ENCODE assay signal across 15 mouse cellular contexts in the genomic region with DNA sequence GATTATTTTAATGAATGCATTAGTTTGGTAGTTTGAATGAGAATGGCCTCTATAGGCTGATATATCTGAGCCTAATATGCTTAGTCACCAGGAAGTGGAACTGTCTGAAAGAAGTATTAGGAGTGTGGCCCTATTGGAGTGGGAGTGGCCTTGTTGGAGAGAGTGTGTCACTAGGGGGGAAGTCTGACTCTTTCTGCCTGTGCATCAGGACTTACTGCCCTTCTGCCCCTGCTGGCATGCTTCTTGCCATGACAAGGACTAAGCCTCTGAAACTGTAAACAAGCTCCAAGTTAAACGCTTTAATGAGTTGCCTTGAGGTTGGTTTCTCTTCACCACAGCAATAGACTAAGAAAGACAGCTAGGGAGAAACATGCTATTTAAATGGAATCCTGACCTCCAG. TPM values are rescaled to one million over a fixed set of nuclear protein-coding genes. Genes with fewer than 3 reads are reported as not detected.
DNase-seq lines count a peak whose midpoint lies in the region; ATAC-seq and TF ChIP-seq lines count a peak whose summit lies in the region.
"Had no signal": no experiment of that assay in that cellular context is flagged by ENCODE, and none has a peak within 500 bp of the region (broad histone marks: within the 10 kb centered on the region; RNA-seq: fewer than 3 reads in every experiment).

No protein-coding gene starts in this region.

- TF ChIP-seq CTCF in lung, postnatal 0 days (IDR thresholded peaks at IDR 0.05): no peak
- TF ChIP-seq CTCF in lung, adult 2 months (IDR thresholded peaks at IDR 0.05; ENCODE audit: insufficient read depth, low read length): no peak

- ATAC-seq in lung, postnatal 0 days: peak; percentile 48; the same call in 1 of the 2 replicates
- ATAC-seq in monocyte, adult 5-6 weeks (replicated peaks; ENCODE audit: insufficient number of reproducible peaks, low FRiP score, low TSS enrichment, poor library complexity, severe bottlenecking): peak; percentile 72; the same call in 1 of the 2 replicates

- 0 out of 2 replicates have a peak, but pooled peaks cover 31% of the 10 kb centered on the region for H3K36me3 ChIP-seq in lung, postnatal 0 days (ENCODE audit: insufficient read depth, low read length)

- no peak for TF ChIP-seq POLR2A in lung, adult 2 months (IDR thresholded peaks at IDR 0.05; ENCODE audit: borderline replicate concordance, extremely low read depth, low read depth, low read length)

- DNase-seq in adrenal gland, adult (ENCODE audit: inconsistent age in 2 of 2, low spot score in 1 of 2): peak; percentile 26 to 71
- DNase-seq in adrenal gland, postnatal 4 days (ENCODE audit: low spot score in 2 of 2): no peak
- peak; percentile 40 for DNase-seq in lung, postnatal 0 days (ENCODE audit: low spot score)
- DNase-seq in lung, postnatal 25 days (ENCODE audit: low spot score): no peak
- DNase-seq in kidney, postnatal 10 days: peak; percentile 38
- DNase-seq in lung, adult 2 months: no peak
- DNase-seq in T-cell, adult 2 months (ENCODE audit: low spot score): no peak
- DNase-seq: cerebellum, adult 9-10 months; heart, postnatal 4 days; lung, postnatal 14 days; spleen, adult 18-20 months had no signal

- H3K9me3 ChIP-seq in lung, postnatal 0 days (ENCODE audit: low read length): no peaks in the 10 kb centered on the region
- H3K9me3 ChIP-seq: embryonic facial prominence, embryonic 12.5 days; heart, embryonic 10.5 days; limb, embryonic 10.5 days had no signal

- 58% methylated on average over 1 of the region's 1 CpGs for WGBS in lung, postnatal 0 days
- 31% methylated on average over 1 of the region's 1 CpGs for WGBS in lung, adult 2 months

- H3K4me1 ChIP-seq in lung, postnatal 0 days (ENCODE audit: insufficient read depth, low read depth, low read length): no peaks in the 10 kb centered on the region
- H3K4me1 ChIP-seq in lung, adult 2 months (ENCODE audit: control insufficient read depth, insufficient read depth, low read length): no peaks in the 10 kb centered on the region
- H3K4me1 ChIP-seq: embryonic facial prominence, embryonic 12.5 days; heart, embryonic 10.5 days; limb, embryonic 10.5 days had no signal

- H3K4me3 ChIP-seq in lung, postnatal 0 days (ENCODE audit: low read depth, low read length): no peak overlapping the region
- no peak overlapping the region for H3K4me3 ChIP-seq in lung, adult 2 months (replicated peaks; ENCODE audit: extremely low read depth, low read depth, low read length)
- H3K4me3 ChIP-seq: embryonic facial prominence, embryonic 12.5 days; heart, embryonic 10.5 days; limb, embryonic 10.5 days had no signal

- no peak overlapping the region for H3K9ac ChIP-seq in lung, postnatal 0 days (replicated peaks; ENCODE audit: low read depth)
- H3K9ac ChIP-seq: embryonic facial prominence, embryonic 12.5 days had no signal

- no peak for TF ChIP-seq EP300 in lung, postnatal 0 days (IDR thresholded peaks at IDR 0.05)

- H3K27me3 ChIP-seq in lung, postnatal 0 days (replicated peaks; ENCODE audit: insufficient read depth, low read length): no peaks in the 10 kb centered on the region
- H3K27me3 ChIP-seq: embryonic facial prominence, embryonic 12.5 days had no signal

- H3K4me2 ChIP-seq in lung, postnatal 0 days (replicated peaks; ENCODE audit: low read depth, low read length): no peak overlapping the region
- H3K4me2 ChIP-seq: embryonic facial prominence, embryonic 12.5 days had no signal

- H3K27ac ChIP-seq in lung, postnatal 0 days (ENCODE audit: low read length): no peak overlapping the region
- H3K27ac ChIP-seq: embryonic facial prominence, embryonic 12.5 days; heart, embryonic 10.5 days; limb, embryonic 10.5 days had no signal

RNA-seq across cellular contexts. Expression of gene Tnpo1, which starts 54.9 kb away (rescaled TPM):
- total RNA-seq in adrenal gland, postnatal 4 days (2021): 100 to 1,000 TPM; 142 to 151 TPM
- 20.3 and 22.6 TPM in 2 replicates for polyA plus RNA-seq in lung, postnatal 0 days (2015; fragmentation: Nextera tagmentation; extraction: Ambion mirVana)
- 54.7 to 101 TPM (median 55.1 TPM) in 3 replicates for total RNA-seq in monocyte, adult 5-6 weeks (2017)
- 14.0 and 19.6 TPM in 2 replicates for polyA plus RNA-seq in lung, adult 2 months (2012; rRNA removed)

RNA-seq across cellular contexts. Expression of gene Fcho2, which starts 56.0 kb away (rescaled TPM):
- total RNA-seq in adrenal gland, postnatal 4 days (2021): 10 to 100 TPM; 56.8 to 66.9 TPM
- polyA plus RNA-seq in lung, postnatal 0 days (2015; fragmentation: Nextera tagmentation; extraction: Ambion mirVana): 45.9 and 54.8 TPM in 2 replicates
- total RNA-seq in monocyte, adult 5-6 weeks (2017): 92.8 to 137 TPM (median 105 TPM) in 3 replicates
- polyA plus RNA-seq in lung, adult 2 months (2012; rRNA removed): 16.0 and 21.1 TPM in 2 replicates

Comparison
In these comparisons a context has a peak if more than half of its experiments do, and no peak if none do; other contexts are left out.
1. DNase-seq: peak in adrenal gland, adult (2 of 2), lung, postnatal 0 days (single experiment) and kidney, postnatal 10 days (single experiment); none in adrenal gland, postnatal 4 days (0 of 2), lung, postnatal 25 days (single experiment), lung, adult 2 months (single experiment) and T-cell, adult 2 months (single experiment).